Mouse (Mus musculus) cerebellum, adult 2 months (tissue): Measurements from ENCODE around the gene Syne4. TPM values are rescaled to one million over a fixed set of nuclear protein-coding genes. Genes with fewer than 3 reads are reported as not detected.
A peak's percentile ranks its signal among the peaks of the same experiment; 100 is the strongest.

Experiments used
- DNase-seq, 2 experiments: peaks; one replicate each; pipeline ENCODE4 v3.0.0; 2021
- H3K27ac ChIP-seq: fragments of 200-500 bp; 2 replicates; pipeline ENCODE4 v1.5.1; 2012; ENCODE audit warnings: low read length, control low read depth, inconsistent platforms; ENCODE audit not compliant: insufficient read depth
- H3K27me3 ChIP-seq: fragments of 200-500 bp; 2 replicates; pipeline ENCODE4 v1.6.1; 2012; ENCODE audit warnings: inconsistent platforms, mild to moderate bottlenecking, low read length, moderate library complexity; ENCODE audit not compliant: control insufficient read depth, insufficient read depth
- H3K4me1 ChIP-seq: fragments of 200-500 bp; 2 replicates; pipeline ENCODE4 v1.6.1; 2011; ENCODE audit warnings: low read length; ENCODE audit not compliant: control insufficient read depth, insufficient read depth
- H3K4me3 ChIP-seq: fragments of 200-500 bp; replicated peaks from 2 replicates; pipeline ENCODE3; 2011; ENCODE audit warnings: mild to moderate bottlenecking, low read depth, low read length, control low read depth; ENCODE audit not compliant: insufficient read depth
- CTCF ChIP-seq: fragments of 200-500 bp; IDR thresholded peaks from 2 replicates; pipeline ENCODE4 v1.5.1; 2011; ENCODE audit warnings: low read depth, mild to moderate bottlenecking, control low read depth, low read length, moderate library complexity, borderline replicate concordance; ENCODE audit not compliant: insufficient read depth
- POLR2A ChIP-seq: fragments of 200-500 bp; IDR thresholded peaks from 2 replicates; pipeline ENCODE4 v1.6.1; 2011; ENCODE audit warnings: low read length, control low read depth, borderline replicate concordance; ENCODE audit not compliant: insufficient read depth
- WGBS: fragments of 180-500 bp; shearing (Covaris S2); methylation state at CpG from one replicate; pipeline ENCODE4 v1.1.7; 2018; 5-methylcytosine and 5-hydroxymethylcytosine counted together
- polyA plus RNA-seq: library from polyadenylated mRNA; depleted of rRNA; stranded (reverse); fragments of >200 nt; gene quantifications from 2 replicates; pipeline ENCODE4 v1.2.3, GENCODE M21; 2012

Syne4 gene
- polyA plus RNA-seq, 1 experiment: 63.4 TPM

DNA sequence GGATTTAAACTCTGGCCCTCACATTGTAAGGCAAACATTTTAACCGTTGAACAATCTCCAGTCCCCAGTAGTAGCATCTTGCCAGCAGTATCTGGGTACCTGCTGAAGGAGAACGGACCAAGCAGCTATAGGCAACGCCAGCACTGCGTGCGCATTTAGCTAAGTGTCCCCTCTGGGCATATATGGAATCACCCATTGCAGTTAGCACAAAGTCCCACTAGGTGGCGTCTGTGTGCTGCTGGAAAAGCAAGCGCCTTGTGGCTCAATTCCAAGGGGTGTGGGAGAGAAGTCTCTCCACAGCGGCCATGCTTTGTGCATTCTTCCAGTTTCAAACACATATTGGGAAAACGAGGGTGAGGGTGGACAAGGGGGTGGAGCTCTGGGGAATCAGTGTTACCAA lies 21.8 kb downstream of the Syne4 start:
- 0 out of 2 replicates have a peak, but pooled peaks have one; percentile 29 for TF ChIP-seq POLR2A
- peak; percentile 98 for TF ChIP-seq CTCF
- WGBS: 2% methylated on average over 9 of the region's 9 CpGs
- H3K27ac ChIP-seq: 0 out of 2 replicates have a peak overlapping the region, but pooled peaks have one; percentile 16

DNA sequence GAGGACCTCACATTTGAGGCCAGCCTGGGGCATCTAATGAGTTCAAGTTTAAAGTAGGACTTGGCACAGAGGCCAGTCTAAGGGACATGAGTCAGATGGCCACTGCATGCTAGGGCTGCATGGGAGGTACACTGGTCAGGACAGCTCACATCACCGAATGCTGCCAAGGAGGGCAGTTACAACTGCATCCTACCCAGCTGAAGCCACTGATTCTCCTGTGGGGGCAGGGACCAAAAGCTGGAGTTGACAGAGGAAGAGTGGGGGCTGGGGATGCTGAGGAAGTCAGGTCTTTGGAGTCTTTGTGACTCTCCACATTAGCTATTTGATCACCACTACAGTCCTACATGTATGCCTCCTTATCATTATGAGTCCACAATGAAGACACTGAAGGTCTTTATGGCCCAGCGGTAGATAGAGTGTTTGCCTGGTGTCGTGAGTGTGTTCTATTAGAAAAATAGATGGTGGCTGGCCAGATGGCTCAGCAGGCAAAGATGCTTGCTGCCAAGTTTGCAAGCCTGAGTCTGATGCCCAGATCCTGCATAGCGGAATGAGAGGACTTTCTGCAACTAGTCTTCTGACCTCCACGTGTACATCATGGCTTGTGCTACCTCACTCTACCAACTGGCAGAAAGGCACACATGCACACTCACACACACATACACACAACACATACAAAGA lies 25.0 kb downstream of the Syne4 start:
- Histone ChIP-seq H3K27me3 (no peaks in the 10 kb centered on the region), H3K27ac (peak overlapping the region; percentile 11; the same call in 1 of the 2 replicates), H3K4me1 (peaks cover 32% of the 10 kb centered on the region), H3K4me3 (no peak overlapping the region)
- TF ChIP-seq POLR2A (no peak), CTCF (no peak)
- peak; percentile 76 to 85 for DNase-seq
- WGBS: 7% methylated on average over 5 of the region's 5 CpGs

More for the DNA sequence above, 21.8 kb downstream of the Syne4 start:
- DNase-seq: peak; percentile 89 to 93
- peaks cover 45% of the 10 kb centered on the region for H3K4me1 ChIP-seq
- peak overlapping the region; percentile 9 for H3K4me3 ChIP-seq
- no peaks in the 10 kb centered on the region for H3K27me3 ChIP-seq

GRCm38 (mm10) chr7:30346635-30347379 lies 32.2 kb downstream of the Syne4 start:
- 62% methylated on average over 21 of the region's 21 CpGs for WGBS
- DNase-seq: no peak

DNA sequence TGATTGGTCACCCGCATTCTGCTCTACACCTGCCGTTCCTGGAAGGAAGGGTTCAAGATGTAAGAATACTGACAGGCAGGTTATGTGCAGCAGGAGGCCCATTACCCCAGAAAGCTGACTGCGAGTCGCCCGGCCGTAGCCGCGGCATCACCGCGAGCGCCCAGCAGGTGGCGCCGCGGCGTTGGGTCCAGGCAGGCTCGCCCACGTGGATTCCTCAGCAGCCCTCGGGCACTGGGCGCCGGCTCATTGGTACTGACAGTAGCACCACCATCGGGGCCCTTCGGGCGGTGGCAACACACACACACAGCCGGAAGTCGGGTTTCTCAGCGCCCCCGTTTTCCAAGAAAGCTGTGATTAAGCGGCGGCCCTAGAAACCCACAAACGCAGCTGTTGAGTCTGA lies 33.2 kb downstream of the Syne4 start:
- DNase-seq: peak; percentile 85 to 86
- peak; percentile 84 for TF ChIP-seq CTCF
- no peak for TF ChIP-seq POLR2A
- Histone ChIP-seq H3K4me3 (no peak overlapping the region), H3K27ac (no peak overlapping the region), H3K4me1 (no peaks in the 10 kb centered on the region; the same call in 1 of the 2 replicates), H3K27me3 (no peaks in the 10 kb centered on the region)
- WGBS: 1% methylated on average over 30 of the region's 30 CpGs

More at GRCm38 (mm10) chr7:30346635-30347379, 32.2 kb downstream of the Syne4 start:
- Histone ChIP-seq H3K27ac (no peak overlapping the region), H3K27me3 (no peaks in the 10 kb centered on the region), H3K4me1 (no peaks in the 10 kb centered on the region; the same call in 1 of the 2 replicates), H3K4me3 (no peak overlapping the region)
- TF ChIP-seq CTCF: no peak

- Histone ChIP-seq H3K4me3 (no peak overlapping the region), H3K27ac (no peak overlapping the region), H3K27me3 (no peaks in the 10 kb centered on the region), H3K4me1 (peaks cover 15% of the 10 kb centered on the region)
- peak; percentile 69 to 81 for DNase-seq
- 11% methylated on average over 6 of the region's 6 CpGs for WGBS
- TF ChIP-seq CTCF (peak; percentile 86), POLR2A (no peak)
These were observed 38.7 kb downstream of the Syne4 start for GRCm38 (mm10) chr7:30353279-30353822.

- DNase-seq: no peak
- no peaks in the 10 kb centered on the region for H3K27me3 ChIP-seq
- TF ChIP-seq POLR2A (no peak), CTCF (no peak)
- H3K27ac ChIP-seq: no peak overlapping the region
- H3K4me3 ChIP-seq: no peak overlapping the region
- WGBS: 57% methylated on average over 4 of the region's 4 CpGs
- H3K4me1 ChIP-seq: peaks cover 15% of the 10 kb centered on the region
These were observed 39.5 kb downstream of the Syne4 start for GRCm38 (mm10) chr7:30354059-30354458.

DNA sequence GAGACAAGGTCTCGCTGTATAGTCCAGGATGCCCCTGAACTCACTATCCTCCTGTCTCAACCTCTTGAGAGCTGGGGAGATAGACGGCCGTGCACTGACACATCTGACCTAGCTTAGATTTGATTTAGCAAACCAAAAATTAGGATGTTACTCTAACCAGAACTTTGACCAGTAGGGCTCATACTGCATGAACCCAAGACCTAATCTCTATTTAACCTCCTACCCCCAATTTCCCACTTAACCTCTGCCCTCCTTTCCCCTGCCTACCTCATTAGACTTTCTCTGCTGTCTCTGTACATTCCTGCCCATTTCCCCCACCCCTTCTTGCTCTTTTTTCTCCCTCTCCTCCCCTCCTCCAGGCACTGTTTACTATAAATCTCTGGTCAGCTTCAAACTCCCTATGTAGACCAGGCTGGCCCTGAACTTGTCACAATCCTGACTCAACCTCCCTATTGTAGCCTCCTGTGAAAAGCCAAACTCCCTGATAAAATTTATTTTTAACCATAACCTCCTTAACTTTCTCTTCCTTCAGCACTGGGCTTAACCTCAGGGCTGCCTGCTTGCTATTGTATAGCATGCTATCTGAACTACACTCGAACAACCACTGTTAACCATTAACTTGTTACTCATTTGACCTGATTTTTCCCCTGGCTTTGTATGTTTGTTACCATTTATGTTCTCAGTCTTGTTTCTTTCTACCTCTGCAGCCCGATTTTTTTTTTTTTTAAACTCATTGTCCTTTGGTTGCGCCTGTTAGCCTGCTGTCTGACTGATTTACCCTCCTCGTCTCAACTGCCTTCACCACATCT lies 44.0 kb downstream of the Syne4 start:
- Histone ChIP-seq H3K4me1 (peaks cover 37% of the 10 kb centered on the region), H3K27ac (no peak overlapping the region), H3K27me3 (no peaks in the 10 kb centered on the region), H3K4me3 (no peak overlapping the region)
- WGBS: 69% methylated on average over 7 of the region's 7 CpGs
- DNase-seq: no peak
- TF ChIP-seq CTCF (no peak), POLR2A (no peak)
